Mouse (Mus musculus) embryonic facial prominence, embryonic 12.5 days (tissue): ENCODE measurements at regions not wholly inside any gene's neighbourhood (a gene's known extent, or its start where the extent isn't known, plus 50 kb on each side); places are given as distances from the start of the nearest gene placed in this dataset.
A peak's percentile ranks its signal among the peaks of the same experiment; 100 is the strongest.

Experiments used
- ATAC-seq: fragments of 200-750 bp; cut with Nextera tagmentation; 2 replicates; pipeline ENCODE4 v1.8.0; 2017; ENCODE audit not compliant: insufficient number of reproducible peaks, insufficient read depth, low FRiP score, low TSS enrichment
- H3K27ac ChIP-seq: fragments of 300-500 bp; sonication (generic); 2 replicates; pipeline ENCODE4 v1.5.1; 2016; ENCODE audit warnings: mild to moderate bottlenecking
- H3K27me3 ChIP-seq: fragments of 300-500 bp; sonication (generic); 2 replicates; pipeline ENCODE4 v1.6.1; 2016; ENCODE audit warnings: mild to moderate bottlenecking, moderate library complexity
- H3K36me3 ChIP-seq: fragments of 300-500 bp; sonication (generic); 2 replicates; pipeline ENCODE4 v1.6.1; 2016; ENCODE audit warnings: mild to moderate bottlenecking
- H3K4me1 ChIP-seq: fragments of 300-500 bp; sonication (generic); 2 replicates; pipeline ENCODE4 v1.6.1; 2016
- H3K4me2 ChIP-seq: fragments of 300-500 bp; sonication (generic); replicated peaks from 2 replicates; pipeline ENCODE4 v1.6.1; 2016; ENCODE audit warnings: mild to moderate bottlenecking, moderate library complexity
- H3K4me3 ChIP-seq: fragments of 300-500 bp; sonication (generic); 2 replicates; pipeline ENCODE4 v1.5.1; 2016; ENCODE audit warnings: mild to moderate bottlenecking
- H3K9ac ChIP-seq: fragments of 300-500 bp; sonication (generic); 2 replicates; pipeline ENCODE4 v1.6.1; 2016; ENCODE audit warnings: mild to moderate bottlenecking, moderate library complexity
- H3K9me3 ChIP-seq: fragments of 300-500 bp; sonication (generic); 2 replicates; pipeline ENCODE4 v1.6.1; 2016; ENCODE audit warnings: mild to moderate bottlenecking, moderate library complexity
- WGBS: fragments of 180-500 bp; shearing (Covaris S2); methylation state at CpG from one replicate; pipeline ENCODE4 v1.1.7; 2016; 5-methylcytosine and 5-hydroxymethylcytosine counted together

DNA sequence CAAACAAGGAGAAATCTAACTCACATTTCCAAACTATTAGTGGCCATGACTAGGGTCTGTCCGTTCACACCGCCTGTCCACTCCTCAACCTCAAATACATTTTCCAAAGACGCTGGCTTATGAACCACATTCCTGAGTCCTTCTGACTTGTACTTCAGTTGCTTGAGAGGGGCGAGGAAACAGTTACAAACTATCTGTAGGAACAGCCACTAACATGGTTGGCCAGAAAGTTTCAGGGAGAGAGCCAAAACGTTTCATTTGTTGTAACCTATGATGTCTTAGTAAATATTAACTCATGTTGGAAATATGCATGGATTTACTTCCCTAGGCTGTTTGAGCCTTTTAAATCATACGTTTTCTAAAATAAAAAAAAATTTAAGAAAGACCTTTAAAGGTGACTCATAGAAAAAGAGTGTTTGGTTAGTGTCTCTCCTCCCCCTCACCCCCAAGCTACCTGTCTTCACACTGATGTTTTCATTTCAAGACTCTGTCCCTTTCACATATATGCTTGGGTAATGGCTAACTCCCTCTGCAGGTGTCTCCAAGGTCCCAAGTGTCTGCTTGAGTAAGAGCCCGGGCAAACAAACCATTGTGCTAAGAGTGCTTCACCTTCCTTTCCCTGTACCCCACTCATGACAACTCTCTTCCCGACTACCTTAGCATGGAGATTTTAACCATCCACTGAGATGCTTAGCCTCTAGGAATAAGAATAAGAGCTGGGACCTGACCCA is 101.1 kb downstream of the Lyplal1 start:
- 66% methylated on average over 8 of the region's 8 CpGs for WGBS

DNA sequence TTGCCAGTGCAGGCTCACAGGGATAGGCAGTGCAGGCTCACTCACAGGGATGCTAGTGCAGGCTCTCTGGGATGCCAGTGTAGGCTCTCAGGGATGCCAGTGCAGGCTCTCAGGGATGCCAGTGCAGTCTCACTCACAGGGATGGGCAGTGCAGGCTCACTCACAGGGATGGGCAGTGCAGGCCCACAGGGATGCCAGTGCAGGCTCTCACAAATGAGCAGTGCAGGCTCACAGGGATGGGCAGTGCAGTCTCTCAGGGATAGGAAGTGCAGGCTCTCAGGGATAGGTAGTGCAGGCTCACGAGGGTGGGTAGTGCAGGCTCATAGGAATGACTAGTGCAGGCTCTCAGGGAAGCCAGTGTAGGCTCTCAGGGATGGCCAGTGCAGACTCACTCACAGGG is 99.6 kb downstream of the Lyplal1 start:
- 58% methylated on average over 1 of the region's 1 CpGs for WGBS
- no peaks in the 10 kb centered on the region for H3K27me3 ChIP-seq
- no peak overlapping the region for H3K4me3 ChIP-seq
- no peaks in the 10 kb centered on the region for H3K4me1 ChIP-seq
- H3K4me2 ChIP-seq, result no peak overlapping the region
- H3K9ac ChIP-seq, result no peak overlapping the region
- no peak overlapping the region for H3K27ac ChIP-seq
- no peaks in the 10 kb centered on the region for H3K9me3 ChIP-seq
- 0 out of 2 replicates have a peak, but pooled peaks have one; percentile 52 for ATAC-seq
- no peaks in the 10 kb centered on the region for H3K36me3 ChIP-seq

More for the DNA sequence above, 101.1 kb downstream of the Lyplal1 start:
- no peaks in the 10 kb centered on the region for H3K4me1 ChIP-seq
- no peak for ATAC-seq
- no peak overlapping the region for H3K4me2 ChIP-seq
- no peaks in the 10 kb centered on the region for H3K36me3 ChIP-seq
- no peaks in the 10 kb centered on the region for H3K27me3 ChIP-seq
- H3K9ac ChIP-seq, result no peak overlapping the region
- H3K9me3 ChIP-seq, result no peaks in the 10 kb centered on the region
- no peak overlapping the region for H3K27ac ChIP-seq
- no peak overlapping the region for H3K4me3 ChIP-seq

DNA sequence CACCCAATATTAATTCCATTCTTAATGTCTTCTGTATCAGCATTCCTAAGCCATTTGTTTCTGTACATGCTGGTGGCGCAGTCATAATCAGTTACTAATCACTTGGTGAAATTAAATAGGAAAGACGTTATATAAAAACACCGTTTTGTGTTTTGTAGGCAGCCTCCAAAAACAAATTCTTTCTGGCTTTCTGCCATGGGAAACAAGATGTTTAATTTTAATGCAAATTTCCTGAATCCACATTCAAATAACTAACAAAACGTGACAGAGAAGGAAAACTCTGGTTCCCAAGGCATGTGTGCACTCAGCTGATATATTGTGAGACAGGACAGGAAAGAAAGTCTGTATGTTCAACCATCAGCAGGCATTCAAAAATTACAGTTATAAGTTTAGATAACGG is 97.6 kb downstream of the Lyplal1 start:
- H3K9ac ChIP-seq, result no peak overlapping the region
- WGBS, result 89% methylated on average over 5 of the region's 5 CpGs
- no peak for ATAC-seq
- H3K27me3 ChIP-seq, result no peaks in the 10 kb centered on the region
- no peaks in the 10 kb centered on the region for H3K36me3 ChIP-seq
- no peak overlapping the region for H3K4me2 ChIP-seq
- H3K4me1 ChIP-seq, result no peaks in the 10 kb centered on the region
- peaks cover 8% of the 10 kb centered on the region; the same call in 1 of the 2 replicates for H3K9me3 ChIP-seq
- H3K27ac ChIP-seq, result no peak overlapping the region
- no peak overlapping the region for H3K4me3 ChIP-seq

DNA sequence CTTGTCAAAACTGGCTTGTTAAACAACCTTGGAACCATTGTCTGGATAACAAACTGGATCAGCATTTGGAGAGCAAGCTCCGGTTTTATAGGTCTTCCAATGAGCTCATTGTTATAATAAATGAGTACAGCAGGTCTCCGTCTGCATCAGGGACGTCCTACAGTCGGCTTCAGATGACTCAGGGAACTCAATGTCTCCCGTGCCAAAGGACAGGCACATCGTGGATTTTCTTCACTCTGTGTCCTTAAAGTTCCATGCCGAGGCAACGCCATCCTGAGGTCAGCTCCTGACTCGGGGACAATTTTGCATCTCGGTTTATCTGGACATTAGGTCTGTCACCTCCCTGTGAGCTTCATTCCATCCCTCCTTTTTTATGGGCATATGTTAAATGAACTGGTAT is 85.2 kb downstream of the Lyplal1 start:
- Histone ChIP-seq H3K27ac (no peak overlapping the region), H3K9ac (no peak overlapping the region), H3K36me3 (no peaks in the 10 kb centered on the region), H3K9me3 (no peaks in the 10 kb centered on the region), H3K27me3 (no peaks in the 10 kb centered on the region), H3K4me3 (no peak overlapping the region), H3K4me1 (0 out of 2 replicates have a peak, but pooled peaks cover 5% of the 10 kb centered on the region), H3K4me2 (no peak overlapping the region)
- no peak for ATAC-seq
- WGBS, result 72% methylated on average over 10 of the region's 10 CpGs

DNA sequence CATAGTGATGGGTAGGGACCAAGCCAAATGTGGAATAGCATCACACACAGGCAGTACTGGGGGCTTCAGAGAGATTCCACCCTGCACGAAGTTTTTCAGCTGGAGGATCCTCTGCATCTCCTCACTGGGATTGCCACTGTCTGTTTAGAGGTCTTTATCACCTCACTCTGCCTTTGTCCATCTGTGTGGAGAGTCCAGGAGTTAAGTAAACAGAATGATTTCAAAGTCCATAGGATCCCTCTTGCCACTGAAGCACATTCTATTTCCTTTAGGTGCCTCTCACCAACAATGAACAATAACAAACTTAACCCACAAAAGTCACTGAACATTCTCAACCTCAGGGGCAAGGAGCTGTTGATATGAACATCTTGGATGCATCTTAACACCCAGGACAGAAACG is 82.7 kb downstream of the Lyplal1 start:
- ATAC-seq, result no peak
- WGBS, result 55% methylated on average over 2 of the region's 2 CpGs
- H3K27ac ChIP-seq, result no peak overlapping the region
- H3K4me3 ChIP-seq, result no peak overlapping the region
- H3K9me3 ChIP-seq, result no peaks in the 10 kb centered on the region
- H3K27me3 ChIP-seq, result no peaks in the 10 kb centered on the region
- H3K36me3 ChIP-seq, result no peaks in the 10 kb centered on the region
- no peak overlapping the region for H3K9ac ChIP-seq
- 0 out of 2 replicates have a peak, but pooled peaks cover 5% of the 10 kb centered on the region for H3K4me1 ChIP-seq
- H3K4me2 ChIP-seq, result no peak overlapping the region
